Mouse (Mus musculus) cerebellum, adult 2 months (tissue): ENCODE results near the gene Abcc12. TPM values are rescaled to one million over a fixed set of nuclear protein-coding genes. Genes with fewer than 3 reads are reported as not detected.

Source experiments
- DNase-seq, 2 experiments: peaks; one replicate each; pipeline ENCODE4 v3.0.0; 2021
- H3K27ac ChIP-seq: fragments of 200-500 bp; 2 replicates; pipeline ENCODE4 v1.5.1; 2012; ENCODE audit warnings: low read length, control low read depth, inconsistent platforms; ENCODE audit not compliant: insufficient read depth
- H3K27me3 ChIP-seq: fragments of 200-500 bp; 2 replicates; pipeline ENCODE4 v1.6.1; 2012; ENCODE audit warnings: inconsistent platforms, mild to moderate bottlenecking, low read length, moderate library complexity; ENCODE audit not compliant: control insufficient read depth, insufficient read depth
- H3K4me1 ChIP-seq: fragments of 200-500 bp; 2 replicates; pipeline ENCODE4 v1.6.1; 2011; ENCODE audit warnings: low read length; ENCODE audit not compliant: control insufficient read depth, insufficient read depth
- H3K4me3 ChIP-seq: fragments of 200-500 bp; replicated peaks from 2 replicates; pipeline ENCODE3; 2011; ENCODE audit warnings: mild to moderate bottlenecking, low read depth, low read length, control low read depth; ENCODE audit not compliant: insufficient read depth
- CTCF ChIP-seq: fragments of 200-500 bp; IDR thresholded peaks from 2 replicates; pipeline ENCODE4 v1.5.1; 2011; ENCODE audit warnings: low read depth, mild to moderate bottlenecking, control low read depth, low read length, moderate library complexity, borderline replicate concordance; ENCODE audit not compliant: insufficient read depth
- POLR2A ChIP-seq: fragments of 200-500 bp; IDR thresholded peaks from 2 replicates; pipeline ENCODE4 v1.6.1; 2011; ENCODE audit warnings: low read length, control low read depth, borderline replicate concordance; ENCODE audit not compliant: insufficient read depth
- WGBS: fragments of 180-500 bp; shearing (Covaris S2); methylation state at CpG from one replicate; pipeline ENCODE4 v1.1.7; 2018; 5-methylcytosine and 5-hydroxymethylcytosine counted together
- polyA plus RNA-seq: library from polyadenylated mRNA; depleted of rRNA; stranded (reverse); fragments of >200 nt; gene quantifications from 2 replicates; pipeline ENCODE4 v1.2.3, GENCODE M21; 2012

Abcc12 gene
- polyA plus RNA-seq, 1 experiment, result 7.5 TPM

DNA sequence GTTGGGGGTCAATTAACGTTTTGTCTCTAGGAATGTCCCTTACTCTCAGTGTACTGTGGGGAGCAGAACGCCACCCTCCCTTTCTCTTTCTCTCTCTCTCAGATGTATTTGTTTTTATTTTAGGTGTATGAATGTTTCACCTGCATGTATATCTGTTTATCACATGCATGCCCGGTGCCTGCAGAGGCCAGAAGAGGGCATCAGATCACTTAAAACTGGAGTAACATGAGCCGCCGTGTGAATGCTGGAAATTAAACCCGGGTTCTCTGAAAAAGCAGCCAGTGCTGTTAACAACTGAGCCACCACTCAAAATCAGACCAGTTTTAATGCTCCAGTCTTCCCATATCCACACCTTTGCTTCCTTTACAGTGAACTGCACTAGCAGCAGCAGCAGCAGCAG is 6.2 kb upstream of the Abcc12 start:
- DNase-seq, result no peak
- Histone ChIP-seq H3K4me1 (peaks cover 8% of the 10 kb centered on the region; the same call in 1 of the 2 replicates), H3K4me3 (no peak overlapping the region), H3K27me3 (no peaks in the 10 kb centered on the region), H3K27ac (no peak overlapping the region)
- TF ChIP-seq CTCF, result peak; percentile 4; the same call in 1 of the 2 replicates
- no peak for TF ChIP-seq POLR2A
- WGBS, result 59% methylated on average over 6 of the region's 6 CpGs

- Histone ChIP-seq H3K27ac (no peak overlapping the region), H3K4me3 (no peak overlapping the region), H3K4me1 (peaks cover 13% of the 10 kb centered on the region; the same call in 1 of the 2 replicates), H3K27me3 (no peaks in the 10 kb centered on the region)
- no peak for DNase-seq
- TF ChIP-seq POLR2A (no peak), CTCF (no peak)
- WGBS, result 34% methylated on average over 5 of the region's 5 CpGs
These were observed 5.6 kb upstream of the Abcc12 start for GRCm38 (mm10) chr8:86586058-86586457.

- TF ChIP-seq CTCF (peak; percentile 99), POLR2A (peak; percentile 31; the same call in 1 of the 2 replicates)
- H3K4me1 ChIP-seq, result peaks cover 18% of the 10 kb centered on the region; the same call in 1 of the 2 replicates
- under 1% methylated on average over 16 of the region's 16 CpGs for WGBS
- H3K27ac ChIP-seq, result peak overlapping the region; percentile 89
- peak overlapping the region; percentile 88 for H3K4me3 ChIP-seq
- H3K27me3 ChIP-seq, result no peaks in the 10 kb centered on the region
- peak; percentile 88 to 91 for DNase-seq
These were observed 5.0 kb upstream of the Abcc12 start for GRCm38 (mm10) chr8:86585532-86585931.

DNA sequence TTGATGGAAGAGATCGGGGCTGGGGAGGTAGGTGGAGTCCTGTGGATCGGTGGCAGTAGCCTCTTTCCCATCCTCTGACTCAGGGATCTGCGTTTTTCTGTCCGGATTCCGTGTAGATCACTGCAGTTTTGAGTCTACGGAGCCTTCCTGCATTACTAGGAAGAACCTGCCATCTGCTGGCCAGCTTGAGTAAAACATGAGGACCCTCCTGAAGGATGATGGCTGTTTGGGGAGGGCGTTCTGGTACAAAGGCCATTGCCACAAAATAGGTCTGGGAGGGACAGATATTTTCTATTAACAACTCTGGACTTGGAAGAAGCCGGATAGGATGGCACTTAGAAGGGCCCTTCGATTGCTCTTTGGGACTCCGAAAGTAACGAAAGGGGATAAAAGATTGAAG is 4.6 kb upstream of the Abcc12 start:
- DNase-seq, result peak; percentile 92 to 94
- 2% methylated on average over 11 of the region's 11 CpGs for WGBS
- Histone ChIP-seq H3K4me3 (peak overlapping the region; percentile 88), H3K27me3 (no peaks in the 10 kb centered on the region), H3K27ac (peak overlapping the region; percentile 90), H3K4me1 (peaks cover 20% of the 10 kb centered on the region; the same call in 1 of the 2 replicates)
- no peak for TF ChIP-seq POLR2A
- peak; percentile 86 for TF ChIP-seq CTCF

DNA sequence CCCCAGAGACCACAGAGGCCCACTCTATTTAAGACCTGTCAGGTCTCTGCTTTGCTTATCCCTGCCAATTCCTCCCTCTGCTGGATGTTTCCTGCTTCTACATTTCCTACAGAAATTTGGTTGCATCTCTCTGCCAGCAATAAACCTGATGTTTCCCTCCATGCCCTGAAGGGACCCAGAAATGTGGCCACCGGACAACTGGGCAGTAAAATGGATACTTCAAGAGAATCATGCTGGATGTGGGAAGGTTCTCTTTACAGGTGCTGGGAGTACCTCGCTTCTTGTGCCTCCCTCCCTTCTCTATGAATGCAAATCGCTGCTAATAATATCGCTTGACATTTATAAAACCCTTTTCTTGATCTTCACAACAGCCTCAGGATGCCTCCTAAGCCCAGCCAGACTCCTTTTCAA is 1.4 kb upstream of the Abcc12 start:
- Histone ChIP-seq H3K4me3 (no peak overlapping the region), H3K27me3 (no peaks in the 10 kb centered on the region), H3K4me1 (peaks cover 39% of the 10 kb centered on the region), H3K27ac (peak overlapping the region; percentile 76)
- TF ChIP-seq POLR2A (no peak), CTCF (peak; percentile 28; the same call in 1 of the 2 replicates)
- peak; percentile 54 to 66 for DNase-seq
- WGBS, result 56% methylated on average over 4 of the region's 4 CpGs

- Histone ChIP-seq H3K27me3 (no peaks in the 10 kb centered on the region), H3K4me1 (peaks cover 40% of the 10 kb centered on the region), H3K27ac (peak overlapping the region; percentile 89), H3K4me3 (no peak overlapping the region)
- 17% methylated on average over 8 of the region's 8 CpGs for WGBS
- peak; percentile 67 to 68 for DNase-seq
- TF ChIP-seq CTCF (no peak), POLR2A (no peak)
These were observed 1.8 kb downstream of the Abcc12 start for GRCm38 (mm10) chr8:86578693-86579092.

DNA sequence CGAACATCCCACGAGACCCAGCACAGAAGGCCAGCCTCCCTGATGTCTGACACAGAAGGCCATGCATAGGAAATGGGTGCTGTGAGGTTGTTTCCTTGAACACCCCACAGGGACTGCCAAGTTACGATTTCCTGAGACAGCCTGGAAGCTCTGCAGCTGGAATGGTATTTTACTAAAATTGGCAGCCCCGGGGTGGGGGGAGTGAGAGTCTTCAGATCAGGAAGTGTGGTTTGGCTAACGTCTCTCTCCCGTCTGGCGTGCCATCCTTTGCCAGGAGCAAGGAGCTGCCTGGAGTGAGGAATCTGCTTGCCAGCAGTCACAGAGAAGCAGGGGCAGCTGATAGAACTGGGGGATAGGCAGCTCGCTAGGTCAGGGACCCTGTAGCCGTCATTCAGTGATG is 2.4 kb downstream of the Abcc12 start:
- Histone ChIP-seq H3K27ac (peak overlapping the region; percentile 89), H3K4me1 (peaks cover 40% of the 10 kb centered on the region), H3K27me3 (no peaks in the 10 kb centered on the region), H3K4me3 (no peak overlapping the region)
- TF ChIP-seq POLR2A, result peak; percentile 31; the same call in 1 of the 2 replicates
- TF ChIP-seq CTCF, result no peak
- WGBS, result 2% methylated on average over 9 of the region's 9 CpGs
- peak; percentile 94 to 96 for DNase-seq

DNA sequence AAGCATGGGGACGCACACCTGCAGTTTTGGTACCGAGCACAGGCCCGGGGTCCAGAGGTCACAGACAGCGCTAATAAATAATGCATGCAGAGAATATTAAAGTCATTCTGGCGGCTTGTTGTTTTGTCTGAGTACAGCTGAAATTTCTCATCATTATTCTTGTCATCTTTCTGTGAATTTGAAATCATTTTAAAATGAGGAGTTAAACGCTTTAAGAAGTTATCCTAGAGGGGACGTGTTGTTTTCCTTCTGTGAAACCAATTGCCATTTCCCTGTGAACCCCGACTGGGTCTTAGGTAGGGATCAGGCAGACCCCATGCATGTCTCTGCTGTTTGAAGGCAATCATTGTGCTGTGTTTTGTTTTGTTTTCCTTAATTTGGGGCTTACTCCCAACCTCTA is 2.9 kb downstream of the Abcc12 start:
- 69% methylated on average over 8 of the region's 8 CpGs for WGBS
- peak in 1 of 2 experiments; percentile 15 for DNase-seq

More for the DNA sequence above, 2.9 kb downstream of the Abcc12 start:
- Histone ChIP-seq H3K4me3 (no peak overlapping the region), H3K27me3 (no peaks in the 10 kb centered on the region), H3K27ac (peak overlapping the region; percentile 89), H3K4me1 (peaks cover 39% of the 10 kb centered on the region)
- no peak for TF ChIP-seq POLR2A
- TF ChIP-seq CTCF, result no peak
